Mouse (Mus musculus) bone marrow, adult 2 months (tissue): Measurements from ENCODE around the gene H2-Eb1. TPM values are rescaled to one million over a fixed set of nuclear protein-coding genes. Genes with fewer than 3 reads are reported as not detected.
A peak's percentile ranks its signal among the peaks of the same experiment; 100 is the strongest.

ENCODE experiments used
- H3K27ac ChIP-seq: fragments of 200-500 bp; 2 replicates; pipeline ENCODE4 v1.5.1; 2012; ENCODE audit warnings: low read depth, mild to moderate bottlenecking, control low read depth, inconsistent platforms, low read length; ENCODE audit not compliant: control insufficient read depth, poor library complexity, insufficient read depth
- H3K4me1 ChIP-seq: fragments of 200-500 bp; 2 replicates; pipeline ENCODE4 v1.6.1; 2011; ENCODE audit warnings: low read length; ENCODE audit not compliant: control insufficient read depth, insufficient read depth
- H3K4me3 ChIP-seq: fragments of 200-500 bp; replicated peaks from 2 replicates; pipeline ENCODE3; 2011; ENCODE audit warnings: mild to moderate bottlenecking, low read depth, low read length, control low read depth; ENCODE audit not compliant: control insufficient read depth
- CTCF ChIP-seq: fragments of 200-500 bp; IDR thresholded peaks from 2 replicates; pipeline ENCODE4 v1.5.1; 2011; ENCODE audit warnings: low read length, control low read depth; ENCODE audit not compliant: control insufficient read depth, insufficient read depth
- POLR2A ChIP-seq: fragments of 200-500 bp; IDR thresholded peaks from 2 replicates; pipeline ENCODE4 v1.6.1; 2011; ENCODE audit warnings: low read depth, mild to moderate bottlenecking, control low read depth, low read length, borderline replicate concordance; ENCODE audit not compliant: control insufficient read depth
- WGBS: fragments of 180-500 bp; shearing (Covaris S2); methylation state at CpG from one replicate; pipeline ENCODE4 v1.1.7; 2018; 5-methylcytosine and 5-hydroxymethylcytosine counted together
- polyA plus RNA-seq: library from polyadenylated mRNA; stranded (reverse); fragments of >200 nt; gene quantifications from 2 replicates; pipeline ENCODE4 v1.2.4, GENCODE M21; 2011; ENCODE audit warnings: low replicate concordance; ENCODE audit not compliant: missing spikeins, insufficient read depth, insufficient read length

Gene H2-Eb1
- polyA plus RNA-seq, 1 experiment = 82.7 TPM

DNA sequence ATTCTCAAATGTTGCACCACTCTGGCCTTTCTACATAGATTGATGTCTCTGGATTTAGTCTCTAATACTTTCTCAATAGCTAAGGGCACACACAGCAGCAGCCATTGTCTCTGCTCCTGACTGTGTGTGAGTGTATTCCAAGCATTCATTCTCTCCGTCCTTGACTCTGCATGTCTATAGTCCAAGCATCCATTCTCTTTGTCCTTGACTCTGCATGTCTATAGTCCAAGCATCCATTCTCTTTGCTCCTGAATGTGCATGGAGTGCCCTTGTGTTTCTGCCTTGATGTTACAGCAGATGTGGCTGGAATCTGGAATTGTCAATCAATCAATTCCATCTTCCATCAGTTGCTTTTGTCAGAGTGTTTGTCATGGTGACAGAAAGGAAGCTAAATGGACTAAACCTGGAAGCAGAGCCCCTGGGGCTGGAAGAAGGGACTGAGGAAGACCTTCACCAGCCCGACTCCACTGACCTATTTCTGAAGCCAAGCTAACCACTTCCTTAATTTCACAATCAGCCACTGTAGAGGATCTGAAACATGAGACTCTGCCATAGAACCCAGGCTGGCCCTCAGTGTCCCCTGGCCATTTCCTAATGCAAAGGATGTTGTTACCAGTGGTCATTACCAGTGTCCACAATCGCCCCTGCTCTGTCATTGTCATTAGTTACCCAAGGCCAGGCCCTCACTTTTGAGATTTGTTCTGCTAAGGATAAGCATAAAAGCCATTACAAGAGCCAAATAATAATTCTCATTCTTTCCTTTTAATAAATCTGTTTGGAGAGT is 35.1 kb downstream of the H2-Eb1 start:
- TF ChIP-seq CTCF (no peak), POLR2A (no peak)
- 19% methylated on average over 3 of the region's 3 CpGs for WGBS
- Histone ChIP-seq H3K27ac (no peak overlapping the region), H3K4me3 (no peak overlapping the region), H3K4me1 (peaks cover 2% of the 10 kb centered on the region; the same call in 1 of the 2 replicates)

GRCm38 (mm10) chr17:34344882-34345281 is 39.2 kb downstream of the H2-Eb1 start:
- H3K4me1 ChIP-seq = peaks cover 8% of the 10 kb centered on the region
- 87% methylated on average over 4 of the region's 4 CpGs for WGBS

DNA sequence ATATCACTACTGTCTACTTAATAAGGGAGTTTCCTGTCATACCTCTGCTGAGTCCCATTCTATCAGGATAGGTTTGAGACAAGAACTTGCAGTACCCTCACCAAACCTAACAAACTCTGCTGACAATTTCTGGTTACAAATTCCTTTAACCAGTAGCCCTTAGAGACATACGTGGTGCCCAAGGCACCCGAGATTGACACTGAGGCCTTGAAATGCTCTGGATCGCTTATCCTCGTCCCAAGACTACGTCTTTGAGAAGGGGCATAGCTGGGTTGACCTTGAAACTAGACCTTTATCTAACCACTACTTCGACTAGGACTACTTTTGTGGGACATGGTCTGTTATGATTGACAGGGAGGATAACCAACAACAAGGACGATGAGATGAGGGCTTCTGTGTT is 39.8 kb downstream of the H2-Eb1 start:
- peaks cover 8% of the 10 kb centered on the region for H3K4me1 ChIP-seq
- no peak for TF ChIP-seq POLR2A
- no peak for TF ChIP-seq CTCF
- 75% methylated on average over 7 of the region's 7 CpGs for WGBS
- no peak overlapping the region for H3K4me3 ChIP-seq
- H3K27ac ChIP-seq = no peak overlapping the region

More at GRCm38 (mm10) chr17:34344882-34345281, 39.2 kb downstream of the H2-Eb1 start:
- H3K27ac ChIP-seq = no peak overlapping the region
- no peak for TF ChIP-seq POLR2A
- no peak for TF ChIP-seq CTCF
- no peak overlapping the region for H3K4me3 ChIP-seq

DNA sequence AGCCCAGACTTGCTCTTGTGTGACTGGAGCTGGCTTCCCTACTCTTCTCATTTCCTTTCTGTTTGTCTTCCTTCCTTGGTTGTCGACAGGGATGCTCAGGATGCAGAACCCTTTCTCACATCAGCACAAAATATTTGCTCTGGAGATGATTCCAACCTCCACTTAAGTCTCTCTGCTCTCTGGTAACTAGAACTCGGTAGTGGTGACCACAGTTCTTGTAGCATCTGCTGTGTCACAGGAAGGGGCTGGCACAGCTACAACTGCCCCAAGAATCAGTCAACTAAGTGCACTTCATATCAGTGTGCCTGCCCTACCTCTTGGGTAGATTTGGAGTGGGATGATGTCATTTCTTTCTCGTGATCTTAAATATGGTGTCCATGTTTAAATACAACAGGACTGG is 40.4 kb downstream of the H2-Eb1 start:
- peaks cover 7% of the 10 kb centered on the region for H3K4me1 ChIP-seq
- no peak for TF ChIP-seq POLR2A
- TF ChIP-seq CTCF = no peak
- WGBS = 6% methylated on average over 3 of the region's 3 CpGs
- H3K4me3 ChIP-seq = no peak overlapping the region
- H3K27ac ChIP-seq = no peak overlapping the region

DNA sequence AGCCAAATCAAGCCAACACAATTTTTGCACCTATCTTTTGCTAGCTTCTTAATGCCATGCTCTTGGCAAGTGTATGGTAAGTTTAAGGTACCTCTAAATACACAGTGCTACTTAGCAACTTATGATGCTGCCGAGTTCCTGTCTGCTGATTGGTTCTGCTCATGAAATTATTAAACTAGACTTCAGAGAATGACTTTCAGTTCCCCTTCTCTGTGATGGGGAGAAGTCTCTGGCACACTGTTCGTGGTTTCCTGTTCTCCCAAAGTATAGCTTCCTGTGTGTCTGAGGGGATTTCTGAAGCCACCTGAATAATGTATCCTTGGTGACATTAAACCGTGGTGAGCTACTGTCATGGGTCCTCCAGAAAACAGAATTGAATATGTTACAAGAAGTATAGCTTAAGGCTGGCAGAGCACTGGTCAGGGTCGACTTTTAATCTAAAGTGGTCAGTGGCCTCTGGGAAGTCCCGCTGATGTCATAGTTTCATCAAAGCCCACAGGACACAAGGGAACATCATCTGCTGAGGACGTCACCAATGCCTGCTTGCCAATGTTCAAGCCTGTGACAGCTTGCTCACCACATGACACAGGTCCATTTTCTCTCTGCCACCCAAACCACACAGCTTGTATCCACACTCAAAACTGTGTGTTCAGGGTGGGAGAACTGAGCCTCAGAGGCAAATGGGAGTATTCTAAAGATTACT is 42.1 kb downstream of the H2-Eb1 start:
- Histone ChIP-seq H3K4me1 (peaks cover 6% of the 10 kb centered on the region), H3K27ac (peak overlapping the region; percentile 76), H3K4me3 (peak overlapping the region; percentile 5)
- 7% methylated on average over 6 of the region's 6 CpGs for WGBS
- TF ChIP-seq CTCF (no peak), POLR2A (no peak)

DNA sequence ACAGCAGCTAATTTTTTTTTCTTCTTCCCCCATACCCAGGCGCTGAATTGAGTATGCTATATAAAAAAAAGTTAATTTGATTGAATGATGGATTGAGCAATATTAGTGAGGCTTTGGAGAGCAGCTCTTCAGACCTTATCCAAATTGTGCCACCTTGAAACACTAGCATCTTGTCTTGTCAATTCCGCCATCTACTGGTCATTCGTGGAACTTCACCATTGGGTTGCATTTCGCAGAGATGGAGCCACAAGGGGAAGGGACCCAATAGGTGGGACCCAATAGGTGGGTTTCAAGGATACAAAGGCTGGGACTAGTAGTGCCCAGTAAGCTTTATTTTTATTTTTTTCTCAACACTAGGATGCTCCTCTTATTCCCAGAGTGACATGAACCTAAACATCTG is 43.8 kb downstream of the H2-Eb1 start:
- 0% methylated on average over 4 of the region's 4 CpGs for WGBS
- H3K4me3 ChIP-seq = no peak overlapping the region
- no peak overlapping the region for H3K27ac ChIP-seq
- TF ChIP-seq POLR2A (no peak), CTCF (peak; percentile 72)
- H3K4me1 ChIP-seq = peaks cover 8% of the 10 kb centered on the region

DNA sequence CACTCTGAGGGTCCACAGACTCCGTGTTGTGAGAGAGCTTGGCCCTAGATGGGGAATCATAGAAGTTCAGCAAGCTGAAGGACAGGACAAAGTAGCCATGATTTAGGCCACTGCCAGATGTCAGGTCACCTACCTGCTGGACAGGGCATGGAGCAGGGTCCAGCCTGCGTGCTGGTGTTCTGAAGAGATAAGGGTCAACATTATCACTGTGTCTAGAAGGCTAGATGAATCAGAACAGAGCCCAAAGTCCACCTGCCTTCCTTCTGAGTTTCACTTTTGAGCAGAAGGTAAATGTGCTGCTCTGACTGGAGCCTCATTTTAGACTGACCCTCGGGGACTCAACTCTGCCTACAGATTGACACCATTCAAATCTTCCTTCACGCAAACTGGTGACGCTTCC is 48.9 kb downstream of the H2-Eb1 start, which contains the start of gene Btnl2:
TSS of gene Btnl2 (plus strand) at position 284 of the 400 bp plus-strand sequence.
- 68% methylated on average over 5 of the region's 5 CpGs for WGBS
- H3K4me3 ChIP-seq = peak within 1 kb of the TSS; percentile 3
- H3K4me1 ChIP-seq = peaks cover 11% of the 10 kb centered on the region
- peak within 1 kb of the TSS; percentile 89 for H3K27ac ChIP-seq
- TF ChIP-seq POLR2A (no peak), CTCF (no peak)

DNA sequence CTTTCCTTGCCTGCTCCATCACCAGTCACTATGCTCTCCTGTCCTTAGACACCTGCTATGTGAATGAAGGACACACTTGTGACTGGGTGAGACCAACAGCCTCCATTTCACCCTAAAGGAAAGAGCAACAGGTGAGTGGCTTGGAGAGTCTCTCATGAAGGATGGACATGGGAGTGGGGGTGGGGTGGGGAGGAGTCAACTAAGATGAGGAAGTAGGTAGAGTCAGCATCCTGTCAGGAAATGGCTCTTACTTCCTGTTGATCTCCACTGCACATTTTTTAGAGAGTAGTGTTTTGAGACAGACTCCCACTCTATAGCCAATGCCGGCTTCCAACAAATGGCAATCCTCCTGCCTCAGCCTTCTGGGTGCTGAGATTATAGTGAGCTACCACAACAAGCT is 49.3 kb downstream of the H2-Eb1 start:
- H3K4me3 ChIP-seq = no peak overlapping the region
- no peak for TF ChIP-seq CTCF
- TF ChIP-seq POLR2A = no peak
- peak overlapping the region; percentile 89 for H3K27ac ChIP-seq
- WGBS = 6% methylated on average over 1 of the region's 1 CpGs
- H3K4me1 ChIP-seq = peaks cover 11% of the 10 kb centered on the region
